Mouse (Mus musculus): ENCODE results near the gene Tex14.

DNA sequence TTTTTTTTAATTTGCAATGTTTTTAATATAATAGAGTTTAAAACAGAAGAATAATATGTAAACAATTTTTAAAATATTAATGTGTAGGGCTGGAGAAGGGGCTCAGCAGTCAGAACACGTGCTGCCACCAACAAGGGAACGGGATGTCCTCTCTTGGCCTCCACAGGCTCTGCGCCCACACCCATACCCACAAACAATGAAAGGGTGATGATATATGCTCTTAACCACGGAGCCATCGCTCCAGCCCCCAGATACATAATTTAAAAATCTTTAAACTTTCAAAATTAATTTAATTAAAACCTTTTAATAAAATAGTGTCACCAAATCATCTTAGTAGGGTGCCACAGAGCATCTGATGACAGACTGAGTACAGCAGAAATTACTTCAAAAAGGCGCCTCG lies 37.8 kb upstream of the Tex14 start:
- TF ChIP-seq CTCF (IDR thresholded peaks at IDR 0.05; ENCODE audit: borderline replicate concordance, insufficient read depth, low read depth, low read length) (no peak), POLR2A (IDR thresholded peaks at IDR 0.05; ENCODE audit: borderline replicate concordance, insufficient read depth, low read length) (no peak)
